8 mouse cellular contexts compared by ENCODE assay signal in the genomic region with DNA sequence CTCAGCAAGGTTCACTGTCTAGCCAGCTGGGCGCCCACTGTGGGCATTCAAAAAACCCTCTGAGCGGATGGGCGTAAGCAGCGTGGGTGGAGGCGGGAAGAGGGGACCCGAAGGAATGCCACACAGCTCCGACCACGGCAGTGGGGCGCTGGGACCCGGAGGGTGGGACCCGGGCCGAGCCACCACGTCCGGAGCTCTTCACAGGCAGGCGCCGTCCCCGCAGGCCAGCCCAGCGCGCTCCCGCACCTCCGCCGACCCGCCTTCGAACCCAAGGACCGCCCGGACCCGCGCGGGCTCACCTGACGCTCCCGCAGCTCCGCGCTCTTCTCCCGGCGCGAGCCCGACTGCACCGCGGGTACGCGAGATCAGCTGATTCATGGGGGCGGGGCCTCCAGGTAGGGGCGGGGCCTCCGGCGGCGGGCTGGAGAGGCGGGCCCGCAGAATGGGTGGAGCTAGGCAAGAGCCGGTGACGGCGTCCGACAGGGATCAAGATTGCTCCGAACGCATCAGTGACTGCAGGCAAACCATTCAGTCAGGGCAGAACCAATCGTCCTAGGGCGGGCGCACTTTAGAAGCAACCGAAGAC. TPM values are rescaled to one million over a fixed set of nuclear protein-coding genes. Genes with fewer than 3 reads are reported as not detected.
DNase-seq lines count a peak whose midpoint lies in the region; ATAC-seq lines count a peak whose summit lies in the region.

A gene (minus strand): TSS at position 376 of the 586 bp plus-strand sequence.

- peak; percentile 99 for DNase-seq in R1 (ENCODE audit: low read depth, low spot score)
- peak; percentile 99 to 100 for DNase-seq in cerebellum, postnatal 25 days
- DNase-seq in frontal cortex, postnatal 25 days (ENCODE audit: low spot score in 2 of 2), result peak; percentile 98 to 100
- peak; percentile 99 for DNase-seq in hindbrain, embryonic 14.5 days (ENCODE audit: low spot score)
- peak; percentile 97 for DNase-seq in layer of hippocampus, postnatal 36 days
- peak; percentile 98 for DNase-seq in lung, postnatal 36 days
- DNase-seq in retina, postnatal 1 day, result peak; percentile 98
- DNase-seq in urinary bladder, adult 18-20 months (ENCODE audit: low spot score in 2 of 2), result peak; percentile 98 to 100

- under 1% methylated on average over 58 of the region's 58 CpGs for WGBS in hindbrain, embryonic 14.5 days

- H3K9me3 ChIP-seq in hindbrain, embryonic 14.5 days (ENCODE audit: control insufficient read depth, low read length), result no peaks in the 10 kb centered on the region

- H3K9ac ChIP-seq in hindbrain, embryonic 14.5 days, result peak within 1 kb of the TSS; percentile 86

- no peaks in the 10 kb centered on the region for H3K27me3 ChIP-seq in hindbrain, embryonic 14.5 days (ENCODE audit: control insufficient read depth, insufficient read depth, low read length)

- peak within 1 kb of the TSS; percentile 81 for H3K27ac ChIP-seq in hindbrain, embryonic 14.5 days

- H3K4me3 ChIP-seq in hindbrain, embryonic 14.5 days (replicated peaks; ENCODE audit: low read length), result peak within 1 kb of the TSS; percentile 88

- no peaks in the 10 kb centered on the region for H3K36me3 ChIP-seq in hindbrain, embryonic 14.5 days (replicated peaks; ENCODE audit: control insufficient read depth, insufficient read depth)

- no peaks in the 10 kb centered on the region for H3K4me1 ChIP-seq in hindbrain, embryonic 14.5 days (replicated peaks; ENCODE audit: control insufficient read depth, insufficient read depth, low read length)

- peak; percentile 98 for ATAC-seq in hindbrain, embryonic 14.5 days (ENCODE audit: low FRiP score)

- H3K4me2 ChIP-seq in hindbrain, embryonic 14.5 days (replicated peaks), result peak within 1 kb of the TSS; percentile 62

RNA-seq across cellular contexts. Expression of the gene that starts here (rescaled TPM):
- polyA plus RNA-seq in hindbrain, embryonic 14.5 days (2014; fragmentation: Nextera tagmentation; extraction: Ambion mirVana), result 21.7 and 22.6 TPM in 2 replicates
- 10 to 100 TPM; 47.9 to 55.4 TPM for total RNA-seq in layer of hippocampus, postnatal 36 days (2021)

Comparison
In these comparisons a context has a peak if more than half of its experiments do, and no peak if none do; other contexts are left out.
1. Peak in every context shown above with its lines: DNase-seq, ATAC-seq, H3K4me3 ChIP-seq and H3K27ac ChIP-seq.